Mouse (Mus musculus) intestine, postnatal 0 days (tissue): ENCODE measurements around the gene Slain2. TPM values are rescaled to one million over a fixed set of nuclear protein-coding genes. Genes with fewer than 3 reads are reported as not detected.

Source experiments
- ATAC-seq: fragments of 200-750 bp; cut with Nextera tagmentation; 2 replicates; pipeline ENCODE4 v1.8.0; 2017; ENCODE audit warnings: mild to moderate bottlenecking, moderate TSS enrichment, moderate library complexity
- H3K27ac ChIP-seq: fragments of 300-500 bp; sonication (generic); 2 replicates; pipeline ENCODE4 v1.5.1; 2014; ENCODE audit warnings: mild to moderate bottlenecking, low read depth, low read length, moderate library complexity
- H3K27me3 ChIP-seq: fragments of 300-500 bp; sonication (generic); replicated peaks from 2 replicates; pipeline ENCODE4 v1.6.1; 2014; ENCODE audit warnings: low read length, mixed read lengths; ENCODE audit not compliant: control insufficient read depth, insufficient read depth
- H3K36me3 ChIP-seq: fragments of 300-500 bp; sonication (generic); 2 replicates; pipeline ENCODE4 v1.6.1; 2014; ENCODE audit warnings: mild to moderate bottlenecking, moderate library complexity; ENCODE audit not compliant: control insufficient read depth, insufficient read depth
- H3K4me1 ChIP-seq: fragments of 300-500 bp; sonication (generic); replicated peaks from 2 replicates; pipeline ENCODE4 v1.6.1; 2014; ENCODE audit warnings: antibody characterized with exemption, low read length, mixed read lengths; ENCODE audit not compliant: control insufficient read depth, insufficient read depth
- H3K4me2 ChIP-seq: fragments of 300-500 bp; sonication (generic); replicated peaks from 2 replicates; pipeline ENCODE4 v1.6.1; 2014; ENCODE audit warnings: low read depth, mild to moderate bottlenecking, moderate library complexity
- H3K4me3 ChIP-seq: fragments of 300-500 bp; sonication (generic); 2 replicates; pipeline ENCODE4 v1.5.1; 2014; ENCODE audit warnings: low read depth, low read length
- H3K9ac ChIP-seq: fragments of 300-500 bp; sonication (generic); 2 replicates; pipeline ENCODE4 v1.6.1; 2014; ENCODE audit warnings: mild to moderate bottlenecking, low read depth, low read length
- H3K9me3 ChIP-seq: fragments of 300-500 bp; sonication (generic); 2 replicates; pipeline ENCODE4 v1.6.1; 2016; ENCODE audit warnings: mixed run types; ENCODE audit not compliant: control insufficient read depth
- CTCF ChIP-seq: sonication (generic); IDR thresholded peaks from 2 replicates; pipeline ENCODE4 v1.5.1; 2016; ENCODE audit warnings: low read depth, mild to moderate bottlenecking, control low read depth, antibody characterized with exemption, moderate library complexity
- WGBS: fragments of 180-500 bp; shearing (Covaris S2); extraction: QIAGEN DNeasy Blood & Tissue Kit; methylation state at CpG from one replicate; pipeline ENCODE4 v1.1.7; 2014; 5-methylcytosine and 5-hydroxymethylcytosine counted together
- polyA plus RNA-seq: library from polyadenylated mRNA; unstranded; fragments of >200 nt; fragmentation: Nextera tagmentation; extraction: Ambion mirVana; gene quantifications from 2 replicates; pipeline ENCODE4 v1.2.1, GENCODE M21; 2015

Slain2 gene
- polyA plus RNA-seq, 1 experiment from 2014 or later: 10.1 TPM

GRCm38 (mm10) chr5:72869779-72870608 is 44.1 kb upstream of the Slain2 start:
- no peaks in the 10 kb centered on the region for H3K27me3 ChIP-seq
- TF ChIP-seq CTCF: no peak

GRCm38 (mm10) chr5:72871114-72871513 is 43.0 kb upstream of the Slain2 start:
- no peak overlapping the region for H3K4me2 ChIP-seq
- H3K4me1 ChIP-seq: peaks cover 2% of the 10 kb centered on the region; the same call in 1 of the 2 replicates
- H3K27me3 ChIP-seq: no peaks in the 10 kb centered on the region
- no peak for ATAC-seq
- 78% methylated on average over 4 of the region's 4 CpGs for WGBS
- peak; percentile 57 for TF ChIP-seq CTCF
- H3K27ac ChIP-seq: no peak overlapping the region
- 0 out of 2 replicates have a peak, but pooled peaks cover 4% of the 10 kb centered on the region for H3K9me3 ChIP-seq
- H3K36me3 ChIP-seq: no peaks in the 10 kb centered on the region
- no peak overlapping the region for H3K4me3 ChIP-seq
- H3K9ac ChIP-seq: no peak overlapping the region

More at GRCm38 (mm10) chr5:72869779-72870608, 44.1 kb upstream of the Slain2 start:
- Histone ChIP-seq H3K36me3 (no peaks in the 10 kb centered on the region), H3K4me3 (no peak overlapping the region), H3K9me3 (0 out of 2 replicates have a peak, but pooled peaks cover 4% of the 10 kb centered on the region), H3K4me1 (no peaks in the 10 kb centered on the region; the same call in 1 of the 2 replicates), H3K4me2 (no peak overlapping the region), H3K27ac (no peak overlapping the region), H3K9ac (no peak overlapping the region)
- no peak for ATAC-seq
- 64% methylated on average over 14 of the region's 14 CpGs for WGBS

- TF ChIP-seq CTCF: no peak
- Histone ChIP-seq H3K4me3 (no peak overlapping the region), H3K27ac (no peak overlapping the region), H3K36me3 (no peaks in the 10 kb centered on the region), H3K4me2 (no peak overlapping the region), H3K4me1 (peaks cover 6% of the 10 kb centered on the region; the same call in 1 of the 2 replicates), H3K9me3 (no peaks in the 10 kb centered on the region), H3K9ac (no peak overlapping the region), H3K27me3 (no peaks in the 10 kb centered on the region)
- WGBS: 61% methylated on average over 5 of the region's 5 CpGs
- no peak for ATAC-seq
These were observed 34.4 kb upstream of the Slain2 start for GRCm38 (mm10) chr5:72879736-72880135.

GRCm38 (mm10) chr5:72881748-72882411 is 32.2 kb upstream of the Slain2 start:
- no peak overlapping the region for H3K27ac ChIP-seq
- no peaks in the 10 kb centered on the region for H3K27me3 ChIP-seq
- no peaks in the 10 kb centered on the region for H3K4me1 ChIP-seq
- no peak for ATAC-seq
- 62% methylated on average over 12 of the region's 12 CpGs for WGBS
- H3K4me3 ChIP-seq: no peak overlapping the region
- H3K36me3 ChIP-seq: no peaks in the 10 kb centered on the region
- H3K9ac ChIP-seq: no peak overlapping the region
- H3K4me2 ChIP-seq: no peak overlapping the region
- no peak for TF ChIP-seq CTCF
- H3K9me3 ChIP-seq: no peaks in the 10 kb centered on the region

GRCm38 (mm10) chr5:72882412-72882765 is 31.7 kb upstream of the Slain2 start:
- WGBS: 35% methylated on average over 2 of the region's 2 CpGs
- Histone ChIP-seq H3K4me1 (no peaks in the 10 kb centered on the region), H3K9me3 (no peaks in the 10 kb centered on the region), H3K27ac (no peak overlapping the region), H3K36me3 (no peaks in the 10 kb centered on the region), H3K4me3 (no peak overlapping the region), H3K9ac (no peak overlapping the region), H3K4me2 (no peak overlapping the region), H3K27me3 (no peaks in the 10 kb centered on the region)
- TF ChIP-seq CTCF: no peak
- ATAC-seq: peak; percentile 59

- no peak for ATAC-seq
- Histone ChIP-seq H3K27ac (no peak overlapping the region), H3K9me3 (no peaks in the 10 kb centered on the region), H3K4me3 (no peak overlapping the region), H3K27me3 (no peaks in the 10 kb centered on the region), H3K4me2 (no peak overlapping the region), H3K36me3 (no peaks in the 10 kb centered on the region), H3K4me1 (no peaks in the 10 kb centered on the region), H3K9ac (no peak overlapping the region)
- whole genome bisulfite sequencing: 35% methylated on average over 3 of the region's 3 CpGs
- no peak for TF ChIP-seq CTCF
These were observed 30.4 kb upstream of the Slain2 start for GRCm38 (mm10) chr5:72883706-72884105.
